Mouse (Mus musculus) bone marrow macrophage, adult 2 months (primary cell): Measurements from ENCODE around the gene Pafah2.

Source experiments
- CTCF ChIP-seq: IDR thresholded peaks from 2 replicates; pipeline ENCODE4 v1.5.1; 2012; ENCODE audit warnings: low read depth, mild to moderate bottlenecking, low read length, moderate library complexity
- POLR2A ChIP-seq: IDR thresholded peaks from 2 replicates; pipeline ENCODE4 v1.6.1; 2012; ENCODE audit warnings: mild to moderate bottlenecking, low read depth, low read length, borderline replicate concordance

DNA sequence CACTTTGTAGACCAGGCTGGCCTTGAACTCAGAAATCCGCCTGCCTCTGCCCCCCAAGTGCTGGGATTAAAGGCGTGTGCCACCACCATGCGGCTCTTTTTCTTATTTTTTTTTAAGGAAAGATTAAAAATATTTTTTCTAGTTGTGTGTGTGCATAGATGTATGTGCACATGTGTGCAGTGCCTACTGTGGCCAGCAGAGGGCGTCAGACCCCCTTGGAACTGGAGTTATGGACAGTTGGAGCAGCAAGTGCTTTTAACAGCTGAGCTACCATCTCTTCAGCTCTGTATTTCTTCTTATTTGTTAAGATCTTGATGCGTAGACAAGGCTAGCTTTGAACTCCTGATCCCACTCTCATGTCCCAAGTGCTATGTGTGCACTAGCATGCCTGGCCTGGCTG, 13.2 kb downstream of the Pafah2 start:
- peak; percentile 45 for TF ChIP-seq CTCF
- TF ChIP-seq POLR2A: no peak
